Mouse (Mus musculus) CH12.LX (cell line): Measurements from ENCODE around the gene Cbx8. TPM values are rescaled to one million over a fixed set of nuclear protein-coding genes. Genes with fewer than 3 reads are reported as not detected.

Source experiments
- DNase-seq: peaks from one replicate; pipeline ENCODE4 v3.0.0-alpha.2; 2013; ENCODE audit errors: extremely low read depth
- H3K27ac ChIP-seq: 2 replicates; pipeline ENCODE4 v1.5.1; 2012; ENCODE audit warnings: low read depth, mild to moderate bottlenecking, control low read depth, moderate library complexity; ENCODE audit not compliant: insufficient read depth
- H3K27me3 ChIP-seq: replicated peaks from 2 replicates; pipeline ENCODE3; 2012; ENCODE audit warnings: inconsistent platforms
- H3K36me3 ChIP-seq, 2 experiments: replicated peaks in 1 of 2; 2 replicates each; pipeline versions ENCODE3 to v1.6.1; 2012; ENCODE audit warnings: inconsistent platforms in 1 of 2, low read length in 1 of 2, mild to moderate bottlenecking in 1 of 2, mixed read lengths in 1 of 2, moderate library complexity in 1 of 2; ENCODE audit not compliant: control insufficient read depth in 1 of 2, insufficient read depth in 1 of 2
- H3K4me1 ChIP-seq, 2 experiments: 2 replicates each; pipeline ENCODE4 v1.6.1; 2012; ENCODE audit warnings: inconsistent platforms in 1 of 2, moderate library complexity in 1 of 2; ENCODE audit not compliant: insufficient read depth in 2 of 2, control insufficient read depth in 1 of 2
- H3K4me2 ChIP-seq: 2 replicates; pipeline ENCODE4 v1.6.1; 2012; ENCODE audit warnings: low read depth, mild to moderate bottlenecking, control low read depth; ENCODE audit not compliant: poor library complexity, insufficient read depth, severe bottlenecking
- H3K4me3 ChIP-seq, 3 experiments: fragments of 150-350 bp in 1 of 3; sonication (generic) in 1 of 3; replicated peaks in 1 of 3; 2 replicates each; pipeline versions ENCODE3 to v1.5.1; 2011 to 2012; ENCODE audit warnings: low read depth in 2 of 3, low read length in 2 of 3, mild to moderate bottlenecking in 2 of 3, moderate library complexity in 2 of 3, control low read depth in 1 of 3, improper control_type of control experiment in 1 of 3, inconsistent platforms in 1 of 3, mixed read lengths in 1 of 3; ENCODE audit not compliant: poor library complexity in 1 of 3
- H3K79me2 ChIP-seq: replicated peaks from 2 replicates; pipeline ENCODE4 v1.6.1; 2012; ENCODE audit warnings: mild to moderate bottlenecking, moderate library complexity; ENCODE audit not compliant: control insufficient read depth, poor library complexity, insufficient read depth, severe bottlenecking; ENCODE audit errors: extremely low read depth
- H3K9ac ChIP-seq: 2 replicates; pipeline ENCODE4 v1.6.1; 2012; ENCODE audit warnings: low read depth, mild to moderate bottlenecking, control low read depth, moderate library complexity; ENCODE audit not compliant: insufficient read depth
- H3K9me3 ChIP-seq: replicated peaks from 2 replicates; pipeline ENCODE3; 2012; ENCODE audit warnings: low read length, inconsistent platforms, mixed read lengths
- CTCF ChIP-seq, 2 experiments: IDR thresholded peaks in 1 of 2; conservative IDR thresholded peaks in 1 of 2; 2 replicates each; pipeline ENCODE4 v1.5.1; 2011 to 2012; ENCODE audit warnings: low read depth in 2 of 2, low read length in 2 of 2, improper control_type of control experiment in 1 of 2, inconsistent platforms in 1 of 2, mild to moderate bottlenecking in 1 of 2, moderate library complexity in 1 of 2
- EP300 ChIP-seq: IDR thresholded peaks from 2 replicates; pipeline ENCODE4 v1.6.1; 2011; ENCODE audit warnings: low read length, improper control_type of control experiment
- ETS1 ChIP-seq: conservative IDR thresholded peaks from 2 replicates; pipeline ENCODE4 v1.6.1; 2012; ENCODE audit warnings: low read depth, mild to moderate bottlenecking, inconsistent platforms, low read length, improper control_type of control experiment, moderate library complexity
- GABPA ChIP-seq: IDR thresholded peaks from 2 replicates; pipeline ENCODE4 v1.6.1; 2012; ENCODE audit warnings: low read depth, low read length, improper control_type of control experiment, inconsistent platforms; ENCODE audit not compliant: insufficient replicate concordance
- MXI1 ChIP-seq: IDR thresholded peaks from 2 replicates; pipeline ENCODE4 v1.6.1; 2011; ENCODE audit warnings: mild to moderate bottlenecking, low read depth, low read length, improper control_type of control experiment
- NELFE ChIP-seq: IDR thresholded peaks from 2 replicates; pipeline ENCODE4 v1.6.1; 2011; ENCODE audit warnings: low read depth, low read length, improper control_type of control experiment
- NRF1 ChIP-seq: IDR thresholded peaks from 2 replicates; pipeline ENCODE4 v1.6.1; 2014; ENCODE audit warnings: low read depth, mild to moderate bottlenecking, inconsistent platforms, low read length, improper control_type of control experiment, moderate library complexity
- PAX5 ChIP-seq: IDR thresholded peaks from 2 replicates; pipeline ENCODE4 v1.6.1; 2012; ENCODE audit warnings: low read length, inconsistent platforms, mixed read lengths
- POLR2A ChIP-seq: IDR thresholded peaks from 2 replicates; pipeline ENCODE4 v1.6.1; 2011; ENCODE audit warnings: low read depth, mild to moderate bottlenecking, improper control_type of control experiment, low read length
- RAD21 ChIP-seq: IDR thresholded peaks from 2 replicates; pipeline ENCODE4 v1.6.1; 2011; ENCODE audit warnings: low read depth, mild to moderate bottlenecking, low read length, improper control_type of control experiment, moderate library complexity
- TBP ChIP-seq: conservative IDR thresholded peaks from 2 replicates; pipeline ENCODE4 v1.6.1; 2011; ENCODE audit warnings: low read depth, low read length, improper control_type of control experiment
- TCF12 ChIP-seq: IDR thresholded peaks from 2 replicates; pipeline ENCODE4 v1.6.1; 2014; ENCODE audit warnings: low read depth, mild to moderate bottlenecking, inconsistent platforms, low read length, improper control_type of control experiment
- UBTF ChIP-seq: IDR thresholded peaks from 2 replicates; pipeline ENCODE4 v1.6.1; 2012; ENCODE audit warnings: low read depth, mild to moderate bottlenecking, inconsistent platforms, low read length, improper control_type of control experiment, moderate library complexity
- ZC3H11A ChIP-seq: IDR thresholded peaks from 2 replicates; pipeline ENCODE4 v1.6.1; 2012; ENCODE audit warnings: low read depth, mild to moderate bottlenecking, inconsistent platforms, low read length, improper control_type of control experiment
- ZMIZ1 ChIP-seq: IDR thresholded peaks from 2 replicates; pipeline ENCODE4 v1.6.1; 2012; ENCODE audit warnings: low read depth, mild to moderate bottlenecking, inconsistent platforms, low read length, improper control_type of control experiment
- dilution Hi-C: fragments of 300-500 bp; cut with MboI; formaldehyde crosslinking; loops from 2 replicates; pipeline ENCODE4 v1.14.3; 2020; ENCODE audit warnings: low sequenced_read_pairs; ENCODE audit not compliant: extremely low pct_unique_long_range_greater_than_20kb, extremely low pct_ligation_motif_present
- in situ Hi-C: fragments of 300-500 bp; cut with MboI; formaldehyde crosslinking; loops from 3 replicates; pipeline ENCODE4 v1.14.3; 2019; ENCODE audit warnings: low sequenced_read_pairs, low pct_ligation_motif_present, low pct_unique_long_range_greater_than_20kb, mixed read lengths
- polyA plus RNA-seq: library from polyadenylated mRNA; unstranded; fragments of >175 nt; gene quantifications from 2 replicates; pipeline ENCODE4 v1.2.1, GENCODE M21; 2012; ENCODE audit warnings: low read depth; ENCODE audit not compliant: insufficient read length
- total RNA-seq, 2 experiments: library from RNA; depleted of rRNA; stranded (reverse); fragments of 300-350 nt in 1 of 2; fragments of >200 nt in 1 of 2; gene quantifications; 2 replicates each; pipeline ENCODE4 v1.2.3; 2012 to 2014

Cbx8 gene
- total and polyA plus RNA-seq, 3 experiments: 6.0 to 10.2 (median 6.2) TPM

DNA sequence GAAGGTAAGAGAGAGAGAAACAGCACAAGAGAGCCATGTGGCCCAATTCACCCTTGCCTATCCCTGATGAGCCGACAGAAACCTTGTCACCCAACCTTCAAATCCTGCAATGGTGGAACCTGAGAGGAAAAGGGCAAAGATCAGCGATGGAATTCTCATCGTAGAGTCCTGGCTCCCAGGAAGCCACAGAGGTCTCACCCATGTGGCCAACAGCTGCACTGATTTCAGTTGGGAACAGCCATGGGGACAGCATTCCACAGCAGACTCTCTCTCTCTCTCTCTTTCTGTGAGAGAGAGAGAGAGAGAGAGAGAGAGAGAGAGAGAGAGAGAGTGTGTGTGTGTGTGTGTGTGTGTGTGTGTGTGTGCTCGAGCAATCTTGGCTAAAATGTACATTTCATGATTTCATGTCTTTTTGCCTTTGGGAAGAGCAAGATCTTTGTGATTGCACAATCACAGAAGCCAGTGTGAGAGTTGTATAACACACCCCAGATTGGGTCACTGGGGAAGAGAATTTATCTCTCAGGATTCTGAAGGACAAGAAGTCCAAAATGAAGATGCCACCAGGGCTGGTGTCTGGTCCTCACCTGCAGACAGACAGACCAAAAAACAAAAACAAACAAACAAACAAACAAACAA, 39.2 kb downstream of the Cbx8 start:
- Histone ChIP-seq H3K27ac (no peak overlapping the region), H3K4me1 (peaks cover 14 to 15% of the 10 kb centered on the region in 2 experiments), H3K27me3 (peaks cover 90% of the 10 kb centered on the region), H3K4me2 (no peak overlapping the region), H3K9ac (no peak overlapping the region), H3K9me3 (peaks cover 28% of the 10 kb centered on the region), H3K79me2 (no peaks in the 10 kb centered on the region), H3K4me3 (no peak overlapping the region), H3K36me3 (no peaks in the 10 kb centered on the region)
- dilution Hi-C loops: no loop called here
- no peak for TF ChIP-seq ZC3H11A
- TF ChIP-seq UBTF: no peak
- no peak for TF ChIP-seq POLR2A
- no peak for TF ChIP-seq MXI1
- no peak for TF ChIP-seq NRF1
- no peak for TF ChIP-seq ETS1
- TF ChIP-seq GABPA: no peak
- no peak for TF ChIP-seq TBP
- no peak for TF ChIP-seq RAD21
- TF ChIP-seq EP300: no peak
- TF ChIP-seq TCF12: no peak
- no peak for DNase-seq
- in situ Hi-C loops: no loop called here

DNA sequence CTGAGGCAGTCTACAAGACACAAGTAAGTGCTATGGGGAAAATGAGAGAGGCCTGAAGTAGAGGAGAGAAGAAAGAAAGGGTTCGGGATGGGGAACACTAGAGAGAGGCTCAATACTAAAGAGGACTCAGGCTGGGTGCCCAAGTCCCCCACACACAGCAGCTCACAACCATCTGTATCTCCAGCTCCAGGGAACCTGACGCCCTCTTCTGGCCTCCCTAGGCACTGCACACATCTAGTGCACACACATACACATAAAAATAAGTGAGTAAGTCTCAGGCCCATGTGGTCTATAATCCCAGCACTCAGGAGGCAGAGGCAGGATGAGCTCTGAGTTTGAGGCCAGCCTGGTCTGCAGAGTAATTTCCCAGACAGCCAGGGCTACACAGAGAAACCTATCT, 39.9 kb downstream of the Cbx8 start:
- in situ Hi-C loops: no loop called here

GRCm38 (mm10) chr11:118999361-118999804, 41.4 kb downstream of the Cbx8 start:
- Histone ChIP-seq H3K9me3 (peaks cover 21% of the 10 kb centered on the region), H3K27ac (no peak overlapping the region), H3K4me2 (no peak overlapping the region), H3K9ac (no peak overlapping the region), H3K36me3 (no peaks in the 10 kb centered on the region), H3K79me2 (no peaks in the 10 kb centered on the region), H3K4me3 (no peak overlapping the region), H3K4me1 (peaks cover 2 to 4% of the 10 kb centered on the region in 2 experiments; a peak in 3 of 4 replicates), H3K27me3 (peaks cover 92% of the 10 kb centered on the region)
- TF ChIP-seq ZMIZ1: no peak
- dilution Hi-C loops: no loop called here
- in situ Hi-C loops: no loop called here
- no peak for DNase-seq

More for the DNA sequence above, 39.9 kb downstream of the Cbx8 start:
- dilution Hi-C loops: no loop called here
- H3K4me2 ChIP-seq: no peak overlapping the region
- no peak overlapping the region for H3K9ac ChIP-seq
- no peak for DNase-seq
- H3K27me3 ChIP-seq: peaks cover 90% of the 10 kb centered on the region
- peaks cover 26% of the 10 kb centered on the region for H3K9me3 ChIP-seq
- H3K79me2 ChIP-seq: no peaks in the 10 kb centered on the region
- no peak overlapping the region for H3K27ac ChIP-seq
- H3K4me1 ChIP-seq: peaks cover 11 to 12% of the 10 kb centered on the region in 2 experiments
- no peaks in the 10 kb centered on the region for H3K36me3 ChIP-seq
- no peak overlapping the region for H3K4me3 ChIP-seq
- TF ChIP-seq NELFE: no peak
- TF ChIP-seq CTCF (conservative IDR thresholded peaks at IDR 0.05 in 1 of 2, IDR thresholded peaks at IDR 0.05 in 1 of 2; ENCODE audit: low read depth in 2 of 2, low read length in 2 of 2): peak in 1 of 2 experiments; percentile 12; a peak in 1 of 4 replicates
- TF ChIP-seq PAX5: no peak
